Mouse (Mus musculus): ENCODE measurements around the gene Kcnip4.

- no peak for TF ChIP-seq POLR2A (IDR thresholded peaks at IDR 0.05; ENCODE audit: insufficient read length, low read depth)
- no peak for TF ChIP-seq TCF12 (IDR thresholded peaks at IDR 0.05; ENCODE audit: insufficient read depth, poor library complexity, severe bottlenecking)
- no peak for TF ChIP-seq MAX (IDR thresholded peaks at IDR 0.05; ENCODE audit: low read depth)
- no peak for TF ChIP-seq MYOD1 (IDR thresholded peaks at IDR 0.05; ENCODE audit: control insufficient read depth in 1 of 3, insufficient read length in 2 of 3, low read depth in 2 of 3)
- no peak for TF ChIP-seq E2F4 (IDR thresholded peaks at IDR 0.05; ENCODE audit: insufficient read depth)
- no peak for TF ChIP-seq USF1 (IDR thresholded peaks at IDR 0.05; ENCODE audit: low read depth)
- TF ChIP-seq CEBPB (IDR thresholded peaks at IDR 0.05; ENCODE audit: insufficient read depth, poor library complexity, severe bottlenecking) = no peak
- no peak for TF ChIP-seq MYOG (IDR thresholded peaks at IDR 0.05; ENCODE audit: control insufficient read depth in 1 of 3, insufficient read depth in 1 of 3, insufficient read length in 2 of 3, low read depth in 2 of 3)
- TF ChIP-seq POLR2AphosphoS2 (IDR thresholded peaks at IDR 0.05; ENCODE audit: insufficient read length, low read depth) = no peak
- TF ChIP-seq TCF3 (IDR thresholded peaks at IDR 0.05; ENCODE audit: insufficient read length, low read depth) = no peak
- no peak for TF ChIP-seq SRF (IDR thresholded peaks at IDR 0.05; ENCODE audit: control insufficient read depth, insufficient read length, low read depth)
- TF ChIP-seq REST (IDR thresholded peaks at IDR 0.05; ENCODE audit: insufficient read depth, insufficient read length) = no peak
Observed at GRCm38 (mm10) chr5:48795526-48795925, 729.2 kb downstream of the Kcnip4 start.

Measured in myocyte (in vitro differentiated cells).